Mouse (Mus musculus): ENCODE results near the gene Psme3.

DNA sequence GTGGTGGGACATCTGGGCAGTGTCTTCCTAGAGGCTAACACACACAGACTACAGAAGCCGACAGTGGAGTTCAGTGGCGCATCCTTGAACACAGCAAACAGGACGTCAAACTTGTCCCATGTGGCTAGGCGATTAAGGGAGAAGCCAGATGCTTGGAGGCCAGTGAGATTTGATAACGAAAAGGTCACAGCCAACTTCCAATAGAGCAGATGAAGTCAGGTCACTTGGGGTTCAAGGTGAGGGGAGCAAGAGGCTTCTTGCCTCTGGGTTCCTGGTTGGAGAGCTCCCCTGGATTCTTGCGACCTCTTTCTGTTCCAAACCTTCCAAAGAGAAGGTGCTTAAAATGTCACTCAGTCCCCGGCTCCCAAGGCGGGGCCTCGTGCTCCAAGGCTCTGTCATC is 43.8 kb downstream of the Psme3 start:
- TF ChIP-seq CTCF (IDR thresholded peaks at IDR 0.05; ENCODE audit: low read depth, low read length) = no peak
- TF ChIP-seq EP300 (IDR thresholded peaks at IDR 0.05; ENCODE audit: insufficient read depth, low read depth, low read length) = no peak
- no peak for TF ChIP-seq POLR2A (IDR thresholded peaks at IDR 0.05; ENCODE audit: insufficient read depth, low read length)

All from ES-Bruce4 (cell line).